Mouse (Mus musculus) B cell, adult (primary cell): ENCODE data around the gene Cpped1. TPM values are rescaled to one million over a fixed set of nuclear protein-coding genes. Genes with fewer than 3 reads are reported as not detected.

Experiments
- total RNA-seq: library from RNA; stranded (reverse); gene quantifications from 4 replicates; pipeline ENCODE4 v1.2.4, GENCODE M21; 2023; ENCODE audit not compliant: inconsistent age

The Cpped1 gene
- total RNA-seq, result 5.3 to 7.4 TPM (median 6.1 TPM) in 4 replicates

GRCm38 (mm10) chr16:11909035-11909591 is at the start of gene Cpped1:
Gene Cpped1, minus strand, starts transcription at chr16:11909445.

Other genes with a start within 250 kb of the Cpped1 start
- not detected in 4 replicates for gene Shisa9, start 74.7 kb upstream of the Cpped1 start, total RNA-seq